Mouse (Mus musculus) leukemia stem cell, adult 10-12 weeks (primary cell): Measurements from ENCODE around the gene Acer2. TPM values are rescaled to one million over a fixed set of nuclear protein-coding genes. Genes with fewer than 3 reads are reported as not detected.

Experiments used
- polyA plus RNA-seq: library from polyadenylated mRNA; stranded (reverse); fragments of >175 nt; gene quantifications from 2 replicates; pipeline ENCODE4 v1.2.3, GENCODE M21; 2012; ENCODE audit warnings: low replicate concordance

Acer2 gene
- polyA plus RNA-seq: 0.08 and 0.71 TPM in 2 replicates

DNA sequence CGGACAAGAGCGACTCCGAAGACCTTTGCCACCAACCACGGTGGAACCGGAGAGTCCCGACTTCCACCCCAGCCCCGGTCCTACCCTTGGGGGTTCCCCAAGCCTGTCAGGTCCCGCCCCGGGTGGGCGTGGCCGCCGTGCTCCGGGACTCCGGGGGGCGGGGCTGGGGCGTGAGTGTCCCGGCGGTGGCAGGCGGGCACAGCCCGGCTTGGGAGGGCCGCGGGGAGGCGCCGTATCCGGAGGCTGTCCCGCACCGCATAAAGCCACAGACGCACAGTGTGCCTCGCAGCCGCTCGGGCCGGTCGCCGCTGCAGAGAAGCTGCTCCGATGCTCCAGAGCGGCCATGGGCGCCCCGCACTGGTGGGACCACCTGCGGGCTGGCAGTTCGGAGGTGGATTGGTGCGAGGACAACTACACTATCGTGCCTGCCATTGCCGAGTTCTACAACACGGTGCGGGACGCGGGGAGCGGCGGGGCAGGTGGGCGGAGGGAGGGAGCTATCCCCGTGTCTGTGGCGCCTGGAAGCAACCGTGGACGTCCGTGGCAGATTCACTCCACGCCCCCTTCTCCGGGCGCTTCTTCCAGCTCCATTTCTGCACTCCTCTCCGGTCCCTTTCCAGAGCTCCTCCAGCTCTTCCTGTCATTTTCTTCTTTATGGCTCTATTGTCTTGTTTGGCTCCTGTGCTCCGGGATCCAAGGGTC, at the start of gene Acer2:
TSS of gene Acer2 (plus strand) at position 251 of the 702 bp plus-strand sequence.

DNA sequence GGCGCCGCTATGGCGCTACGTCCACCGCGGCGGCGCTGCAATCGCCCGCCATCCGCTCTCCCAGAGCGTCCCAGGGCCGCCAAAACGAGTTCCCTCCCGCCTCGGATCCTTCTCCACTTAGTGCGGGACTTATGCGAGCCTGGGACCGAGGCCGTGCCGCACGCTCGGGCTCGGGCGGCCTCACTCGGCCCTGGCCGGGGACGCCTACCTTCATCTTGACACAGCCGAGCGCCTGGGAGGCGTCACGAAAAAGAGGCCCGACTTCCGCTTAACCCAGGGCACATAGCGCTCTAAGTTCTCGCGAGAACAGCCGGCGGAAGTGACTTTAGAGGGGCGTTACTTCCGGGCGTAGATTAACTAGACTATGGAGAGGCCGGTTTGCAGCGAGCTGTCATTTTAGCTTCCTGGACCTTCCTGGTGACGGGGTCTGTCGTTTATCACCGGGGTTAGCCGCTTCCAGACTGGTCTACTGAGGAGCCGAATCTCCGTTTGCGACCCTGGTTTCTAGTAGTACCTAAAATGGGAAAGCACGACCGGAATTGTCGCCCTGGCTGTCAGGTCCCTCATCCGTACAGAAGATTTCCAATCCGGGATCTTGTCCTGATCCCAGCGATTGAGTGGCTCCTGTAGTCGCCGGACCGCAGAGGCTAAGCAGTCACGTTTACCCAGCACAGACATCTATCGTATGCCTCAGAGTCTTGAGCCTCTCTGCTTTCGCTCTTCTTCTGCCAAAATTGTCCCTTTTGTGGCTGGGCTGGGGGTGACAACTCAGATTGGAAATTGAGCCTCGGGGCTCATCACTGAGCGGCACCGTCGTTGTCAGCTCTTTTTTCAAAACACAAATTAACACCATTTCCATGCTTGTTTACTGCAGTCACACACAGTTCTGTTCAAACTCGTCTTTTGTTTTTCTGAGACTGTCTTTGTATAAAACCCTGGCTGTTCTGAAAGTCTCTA, 16.8 kb upstream of the Acer2 start, which contains the start of gene Rps6:
TSS of gene Rps6 (minus strand) at position 300 of the 957 bp plus-strand sequence.

Other genes with a start within 250 kb of the Acer2 start
- gene Plin2, start 204.3 kb upstream of the Acer2 start, polyA plus RNA-seq: 4.0 and 12.3 TPM in 2 replicates
- gene Dennd4c, start 125.8 kb upstream of the Acer2 start, polyA plus RNA-seq: 3.6 and 12.3 TPM in 2 replicates
- gene Rps6, start 17.0 kb upstream of the Acer2 start, polyA plus RNA-seq: 112 and 228 TPM in 2 replicates